Mouse (Mus musculus): ENCODE measurements at regions not wholly inside any gene's neighbourhood (a gene's known extent, or its start where the extent isn't known, plus 50 kb on each side); places are given as distances from the start of the nearest gene placed in this dataset.
A peak's percentile ranks its signal among the peaks of the same experiment; 100 is the strongest.
"Not testable (repeated sequence)": the region's sequence is repeated elsewhere in the genome, so short reads cannot be mapped to it uniquely, and the experiment has no call there.

DNA sequence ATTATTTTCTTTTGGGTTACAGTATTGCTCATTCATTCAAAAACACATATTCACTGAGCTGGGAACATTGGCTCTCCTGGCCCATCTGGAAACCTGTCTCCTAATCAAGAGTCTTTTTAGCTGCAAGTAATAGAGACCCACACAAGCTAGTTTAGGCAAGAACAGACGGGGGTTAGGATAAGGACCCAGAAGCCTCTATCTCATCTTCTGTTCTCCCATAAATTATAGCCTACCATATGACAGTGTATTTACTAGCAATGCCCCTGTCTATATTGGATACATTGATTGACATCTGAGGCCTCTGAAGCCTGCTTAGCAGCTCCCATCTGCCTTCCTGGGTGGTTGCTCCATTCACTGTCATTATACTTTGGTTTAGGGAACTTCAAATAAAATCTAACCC lies 255.2 kb downstream of the 1810013L24Rik start:
- peak; percentile 15; the same call in 1 of the 2 replicates for ATAC-seq (ENCODE audit: low read depth)

GRCm38 (mm10) chr16:9085977-9086376 lies 256.1 kb downstream of the 1810013L24Rik start:
- no peaks in the 10 kb centered on the region for H3K27me3 ChIP-seq (ENCODE audit: control insufficient read depth, insufficient read depth, low read depth, low read length)
- H3K27ac ChIP-seq (ENCODE audit: low read length), result peak overlapping the region; percentile 71
- no peaks in the 10 kb centered on the region for H3K9me3 ChIP-seq (replicated peaks; ENCODE audit: control insufficient read depth, low read length)
- WGBS (ENCODE audit: insufficient replicate concordance), result 46% methylated on average over 5 of the region's 5 CpGs
- ATAC-seq (ENCODE audit: low read depth), result peak; percentile 97
- no peak overlapping the region for H3K9ac ChIP-seq (ENCODE audit: low read depth, low read length)
- H3K4me1 ChIP-seq (ENCODE audit: control insufficient read depth, low read depth, low read length), result no peaks in the 10 kb centered on the region; the same call in 1 of the 2 replicates
- H3K4me2 ChIP-seq (ENCODE audit: low read depth, low read length), result no peak overlapping the region
- no peaks in the 10 kb centered on the region for H3K36me3 ChIP-seq (ENCODE audit: control insufficient read depth, insufficient read depth)
- no peak overlapping the region for H3K4me3 ChIP-seq (ENCODE audit: low read depth, low read length)

More for the DNA sequence above, 255.2 kb downstream of the 1810013L24Rik start:
- Histone ChIP-seq H3K4me2 (ENCODE audit: low read depth, low read length) (no peak overlapping the region), H3K4me1 (ENCODE audit: control insufficient read depth, low read depth, low read length) (no peaks in the 10 kb centered on the region; the same call in 1 of the 2 replicates), H3K9me3 (replicated peaks; ENCODE audit: control insufficient read depth, low read length) (no peaks in the 10 kb centered on the region), H3K36me3 (ENCODE audit: control insufficient read depth, insufficient read depth) (no peaks in the 10 kb centered on the region), H3K27me3 (ENCODE audit: control insufficient read depth, insufficient read depth, low read depth, low read length) (no peaks in the 10 kb centered on the region), H3K27ac (ENCODE audit: low read length) (peak overlapping the region; percentile 33; the same call in 1 of the 2 replicates), H3K9ac (ENCODE audit: low read depth, low read length) (no peak overlapping the region), H3K4me3 (ENCODE audit: low read depth, low read length) (no peak overlapping the region)
- WGBS (ENCODE audit: insufficient replicate concordance), result 55% methylated on average over 1 of the region's 1 CpGs

DNA sequence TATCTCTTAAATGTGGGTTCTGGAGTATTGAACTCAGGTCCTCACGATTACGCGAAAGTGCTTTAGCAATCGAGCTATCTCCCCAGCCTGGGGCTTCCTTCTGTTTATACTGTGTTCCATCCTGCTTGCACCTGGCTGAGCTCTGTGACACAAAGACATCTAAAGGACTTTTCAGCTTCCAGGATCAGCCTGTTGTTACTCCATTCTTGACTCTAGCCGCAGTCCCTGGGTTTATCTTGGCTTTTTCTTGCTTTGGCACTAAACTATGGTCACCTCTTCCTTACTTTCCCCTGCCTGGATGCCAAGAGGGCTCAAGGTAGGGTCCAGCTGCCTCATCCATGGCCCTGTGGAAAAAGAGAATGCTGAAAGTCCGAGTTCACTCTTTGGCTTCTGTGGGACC lies 261.9 kb downstream of the 1810013L24Rik start:
- Histone ChIP-seq H3K27ac (ENCODE audit: low read length) (no peak overlapping the region), H3K27me3 (ENCODE audit: control insufficient read depth, insufficient read depth, low read depth, low read length) (no peaks in the 10 kb centered on the region), H3K4me3 (ENCODE audit: low read depth, low read length) (no peak overlapping the region), H3K4me2 (ENCODE audit: low read depth, low read length) (no peak overlapping the region), H3K36me3 (ENCODE audit: control insufficient read depth, insufficient read depth) (no peaks in the 10 kb centered on the region), H3K4me1 (ENCODE audit: control insufficient read depth, low read depth, low read length) (no peaks in the 10 kb centered on the region; the same call in 1 of the 2 replicates), H3K9ac (ENCODE audit: low read depth, low read length) (no peak overlapping the region), H3K9me3 (replicated peaks; ENCODE audit: control insufficient read depth, low read length) (no peaks in the 10 kb centered on the region)
- ATAC-seq (ENCODE audit: low read depth), result no peak
- 66% methylated on average over 6 of the region's 6 CpGs for WGBS (ENCODE audit: insufficient replicate concordance)

DNA sequence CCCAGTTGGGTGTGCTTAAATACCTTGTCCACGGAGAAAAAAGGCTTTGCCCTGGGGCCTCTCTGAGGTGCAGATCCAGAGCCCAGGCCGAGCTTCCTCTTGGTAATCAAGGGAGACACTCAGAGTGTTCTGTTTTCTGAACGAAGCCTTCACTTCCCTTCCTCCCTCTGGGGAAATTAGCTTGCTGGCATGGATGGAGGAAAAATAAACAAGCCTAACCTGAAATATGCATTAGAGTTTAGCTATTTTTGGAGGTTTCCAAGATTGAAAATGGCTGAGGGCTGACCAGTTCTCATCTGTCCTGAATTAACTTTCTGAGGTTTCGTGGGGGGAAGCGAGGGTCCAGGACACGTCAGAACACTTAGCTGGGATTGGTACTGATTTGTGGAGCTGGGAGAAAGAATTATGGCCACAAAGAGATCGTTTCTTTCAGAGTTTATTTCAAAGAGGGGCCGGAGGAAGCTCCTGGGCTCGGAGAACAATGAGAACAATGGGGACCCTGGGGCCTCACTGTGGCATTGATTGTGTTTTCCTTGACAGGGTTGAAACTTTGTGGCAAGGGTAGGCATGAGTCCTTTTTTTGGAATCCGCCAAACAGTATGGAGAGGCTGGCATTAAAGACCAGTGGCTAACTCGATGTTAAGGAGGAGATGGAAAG lies 262.4 kb downstream of the 1810013L24Rik start:
- H3K9me3 ChIP-seq (replicated peaks; ENCODE audit: control insufficient read depth, low read length), result no peaks in the 10 kb centered on the region
- no peak overlapping the region for H3K4me2 ChIP-seq (ENCODE audit: low read depth, low read length)
- no peak overlapping the region for H3K27ac ChIP-seq (ENCODE audit: low read length)
- no peaks in the 10 kb centered on the region for H3K27me3 ChIP-seq (ENCODE audit: control insufficient read depth, insufficient read depth, low read depth, low read length)
- no peak for ATAC-seq (ENCODE audit: low read depth)
- no peaks in the 10 kb centered on the region; the same call in 1 of the 2 replicates for H3K4me1 ChIP-seq (ENCODE audit: control insufficient read depth, low read depth, low read length)
- H3K4me3 ChIP-seq (ENCODE audit: low read depth, low read length), result no peak overlapping the region
- 20% methylated on average over 11 of the region's 11 CpGs for WGBS (ENCODE audit: insufficient replicate concordance)
- no peak overlapping the region for H3K9ac ChIP-seq (ENCODE audit: low read depth, low read length)
- no peaks in the 10 kb centered on the region for H3K36me3 ChIP-seq (ENCODE audit: control insufficient read depth, insufficient read depth)

GRCm38 (mm10) chr16:9093593-9093992 lies 263.7 kb downstream of the 1810013L24Rik start:
- Histone ChIP-seq H3K27me3 (ENCODE audit: control insufficient read depth, insufficient read depth, low read depth, low read length) (no peaks in the 10 kb centered on the region), H3K4me1 (ENCODE audit: control insufficient read depth, low read depth, low read length) (no peaks in the 10 kb centered on the region), H3K4me2 (ENCODE audit: low read depth, low read length) (no peak overlapping the region), H3K36me3 (ENCODE audit: control insufficient read depth, insufficient read depth) (no peaks in the 10 kb centered on the region), H3K9me3 (replicated peaks; ENCODE audit: control insufficient read depth, low read length) (no peaks in the 10 kb centered on the region), H3K4me3 (ENCODE audit: low read depth, low read length) (no peak overlapping the region), H3K9ac (ENCODE audit: low read depth, low read length) (no peak overlapping the region), H3K27ac (ENCODE audit: low read length) (no peak overlapping the region)
- ATAC-seq (ENCODE audit: low read depth), result no peak
- WGBS (ENCODE audit: insufficient replicate concordance), result 31% methylated on average over 2 of the region's 2 CpGs

DNA sequence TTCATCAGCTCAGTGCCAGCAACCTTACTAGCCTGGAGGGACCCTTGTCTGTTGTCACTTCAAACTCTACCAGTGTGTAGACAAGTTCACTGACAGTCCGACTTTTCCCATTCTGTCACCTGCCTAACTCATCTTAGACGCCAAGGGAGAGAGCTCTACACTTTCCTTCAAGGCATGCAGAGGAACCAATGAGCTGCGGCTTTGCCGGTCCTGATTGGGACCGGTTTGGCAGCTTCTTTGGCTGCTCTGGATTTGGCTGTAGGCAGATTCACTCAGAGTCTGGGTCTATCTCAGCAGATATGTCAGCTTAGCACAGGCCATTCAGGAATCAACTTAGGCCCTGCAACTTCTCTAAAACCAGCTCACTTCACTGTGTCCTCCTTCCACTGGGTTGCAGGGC lies 264.3 kb downstream of the 1810013L24Rik start:
- ATAC-seq (ENCODE audit: low read depth), result no peak
- Histone ChIP-seq H3K27me3 (ENCODE audit: control insufficient read depth, insufficient read depth, low read depth, low read length) (no peaks in the 10 kb centered on the region), H3K9me3 (replicated peaks; ENCODE audit: control insufficient read depth, low read length) (no peaks in the 10 kb centered on the region), H3K4me1 (ENCODE audit: control insufficient read depth, low read depth, low read length) (no peaks in the 10 kb centered on the region), H3K27ac (ENCODE audit: low read length) (no peak overlapping the region), H3K36me3 (ENCODE audit: control insufficient read depth, insufficient read depth) (no peaks in the 10 kb centered on the region), H3K4me3 (ENCODE audit: low read depth, low read length) (no peak overlapping the region), H3K9ac (ENCODE audit: low read depth, low read length) (no peak overlapping the region), H3K4me2 (ENCODE audit: low read depth, low read length) (no peak overlapping the region)
- WGBS (ENCODE audit: insufficient replicate concordance), result 52% methylated on average over 5 of the region's 5 CpGs

GRCm38 (mm10) chr16:9106211-9106610 lies 276.3 kb downstream of the 1810013L24Rik start:
- WGBS (ENCODE audit: insufficient replicate concordance), result 78% methylated on average over 11 of the region's 11 CpGs
- ATAC-seq (ENCODE audit: low read depth), result no peak

GRCm38 (mm10) chr16:9106676-9107075 lies 276.8 kb downstream of the 1810013L24Rik start:
- not testable (repeated sequence) for H3K4me1 ChIP-seq (ENCODE audit: control insufficient read depth, low read depth, low read length); H3K9ac ChIP-seq (ENCODE audit: low read depth, low read length); H3K27me3 ChIP-seq (ENCODE audit: control insufficient read depth, insufficient read depth, low read depth, low read length); H3K36me3 ChIP-seq (ENCODE audit: control insufficient read depth, insufficient read depth); H3K27ac ChIP-seq (ENCODE audit: low read length); H3K9me3 ChIP-seq (replicated peaks; ENCODE audit: control insufficient read depth, low read length); ATAC-seq (ENCODE audit: low read depth); H3K4me2 ChIP-seq (ENCODE audit: low read depth, low read length); H3K4me3 ChIP-seq (ENCODE audit: low read depth, low read length)
- 72% methylated on average over 8 of the region's 8 CpGs for WGBS (ENCODE audit: insufficient replicate concordance)

More at GRCm38 (mm10) chr16:9106211-9106610, 276.3 kb downstream of the 1810013L24Rik start:
- H3K9me3 ChIP-seq (replicated peaks; ENCODE audit: control insufficient read depth, low read length), result peaks cover 2% of the 10 kb centered on the region; the same call in 1 of the 2 replicates
- no peak overlapping the region for H3K4me3 ChIP-seq (ENCODE audit: low read depth, low read length)
- H3K4me2 ChIP-seq (ENCODE audit: low read depth, low read length), result no peak overlapping the region
- H3K4me1 ChIP-seq (ENCODE audit: control insufficient read depth, low read depth, low read length), result no peaks in the 10 kb centered on the region
- no peak overlapping the region for H3K9ac ChIP-seq (ENCODE audit: low read depth, low read length)
- no peak overlapping the region for H3K27ac ChIP-seq (ENCODE audit: low read length)
- no peaks in the 10 kb centered on the region for H3K36me3 ChIP-seq (ENCODE audit: control insufficient read depth, insufficient read depth)
- no peaks in the 10 kb centered on the region for H3K27me3 ChIP-seq (ENCODE audit: control insufficient read depth, insufficient read depth, low read depth, low read length)

DNA sequence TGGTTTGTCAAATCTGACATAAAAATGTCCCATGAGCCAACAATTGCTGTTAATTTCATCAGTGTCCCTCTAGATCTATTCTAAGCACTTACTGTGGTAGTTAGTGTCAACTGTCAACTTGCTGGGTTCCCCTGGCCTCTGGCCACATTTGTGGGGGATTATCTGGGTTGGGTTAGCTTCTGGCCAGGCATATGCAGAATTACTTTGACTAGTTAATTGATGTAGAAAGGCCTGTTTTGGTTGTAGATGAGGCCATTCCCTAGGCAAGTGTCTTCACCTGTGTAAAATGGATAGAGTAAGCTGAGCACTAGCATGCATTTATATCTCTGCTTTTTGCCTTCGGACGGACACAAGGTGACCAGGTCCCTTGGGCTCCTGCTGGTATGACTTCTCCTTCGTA lies 283.9 kb downstream of the 1810013L24Rik start:
- Histone ChIP-seq H3K27me3 (ENCODE audit: control insufficient read depth, insufficient read depth, low read depth, low read length) (no peaks in the 10 kb centered on the region), H3K36me3 (ENCODE audit: control insufficient read depth, insufficient read depth) (no peaks in the 10 kb centered on the region), H3K27ac (ENCODE audit: low read length) (no peak overlapping the region), H3K4me3 (ENCODE audit: low read depth, low read length) (no peak overlapping the region), H3K4me1 (ENCODE audit: control insufficient read depth, low read depth, low read length) (no peaks in the 10 kb centered on the region), H3K9ac (ENCODE audit: low read depth, low read length) (no peak overlapping the region), H3K4me2 (ENCODE audit: low read depth, low read length) (no peak overlapping the region), H3K9me3 (replicated peaks; ENCODE audit: control insufficient read depth, low read length) (no peaks in the 10 kb centered on the region; the same call in 1 of the 2 replicates)
- no peak for ATAC-seq (ENCODE audit: low read depth)
- 71% methylated on average over 3 of the region's 3 CpGs for WGBS (ENCODE audit: insufficient replicate concordance)
